Comparison of ENCODE assay signal across 8 mouse cellular contexts in the genomic region with DNA sequence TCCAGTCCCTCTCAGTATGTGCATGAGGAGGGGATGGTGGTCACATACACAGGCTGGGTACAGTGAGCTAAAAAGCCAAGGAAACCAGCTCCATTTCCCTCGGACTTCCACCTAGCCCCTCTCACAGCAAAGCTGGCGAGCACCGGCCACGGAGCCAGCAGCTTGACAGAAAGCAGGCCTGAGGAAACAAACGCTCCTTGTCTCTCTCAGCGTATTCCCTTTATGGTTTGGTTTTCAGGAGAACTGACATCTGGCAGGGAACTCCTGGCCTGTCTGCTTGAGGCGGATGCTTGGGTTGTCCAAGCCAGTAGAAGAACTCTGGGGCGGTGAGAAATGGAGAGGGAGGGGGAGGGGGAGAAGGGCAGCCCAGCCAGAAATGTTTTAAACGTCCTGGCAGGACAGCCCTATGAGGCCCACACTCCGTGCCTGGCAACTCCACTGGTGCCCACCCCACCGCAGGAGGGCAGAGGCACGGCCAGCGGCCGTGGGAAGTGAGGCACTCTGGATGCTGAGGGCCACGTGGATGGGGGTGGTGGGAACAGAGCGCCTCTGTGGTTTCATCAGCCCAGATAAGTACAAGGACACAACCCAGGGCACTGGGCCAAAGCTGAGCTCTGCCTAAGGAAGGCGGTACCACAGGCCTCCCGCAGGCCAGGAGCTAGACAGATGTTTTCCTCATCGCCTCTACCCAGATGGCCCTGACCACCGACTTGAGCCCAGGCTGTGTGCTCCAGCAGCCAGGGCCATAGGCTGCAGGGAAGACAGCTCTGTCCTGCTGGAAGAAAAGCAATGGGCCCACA. TPM values are rescaled to one million over a fixed set of nuclear protein-coding genes. Genes with fewer than 3 reads are reported as not detected.
DNase-seq lines count a peak whose midpoint lies in the region; ATAC-seq and TF ChIP-seq lines count a peak whose summit lies in the region.

No protein-coding gene starts in this region.

- no peaks in the 10 kb centered on the region for H3K9me3 ChIP-seq in hindbrain, postnatal 0 days (ENCODE audit: low read length)

- TF ChIP-seq POLR2A in cortical plate, adult 2 months (IDR thresholded peaks at IDR 0.05; ENCODE audit: extremely low read depth, insufficient read depth, low read length) = no peak

- TF ChIP-seq CTCF in Patski (IDR thresholded peaks at IDR 0.05) = no peak
- no peak for TF ChIP-seq CTCF in cortical plate, adult 2 months (IDR thresholded peaks at IDR 0.05; ENCODE audit: extremely low read depth, insufficient read depth, low read length)
- TF ChIP-seq CTCF in hindbrain, postnatal 0 days (IDR thresholded peaks at IDR 0.05; ENCODE audit: low read depth) = no peak; the same call in 1 of the 2 replicates
- no peak; the same call in 1 of the 2 replicates for TF ChIP-seq CTCF in left cerebral cortex, adult 2 months (IDR thresholded peaks at IDR 0.05)

- 27% methylated on average over 20 of the region's 20 CpGs for WGBS in hindbrain, postnatal 0 days

- in situ Hi-C loops in Patski (cut with MboI; ENCODE audit: low pct_unique_long_range_greater_than_20kb) = no loop called here

- intact Hi-C loops in left cerebral cortex, adult 2 months (cut with DNase I) = no loop called here

- H3K4me2 ChIP-seq in hindbrain, postnatal 0 days (ENCODE audit: low read depth, low read length) = no peak overlapping the region

- H3K4me1 ChIP-seq in cortical plate, adult 2 months (ENCODE audit: control insufficient read depth, insufficient read depth, low read length) = peaks cover 6% of the 10 kb centered on the region; the same call in 1 of the 2 replicates
- peaks cover 16% of the 10 kb centered on the region; the same call in 1 of the 2 replicates for H3K4me1 ChIP-seq in hindbrain, postnatal 0 days (ENCODE audit: insufficient read depth, low read length)

- H3K9ac ChIP-seq in hindbrain, postnatal 0 days (replicated peaks; ENCODE audit: low read length) = no peak overlapping the region

- H3K36me3 ChIP-seq in hindbrain, postnatal 0 days (ENCODE audit: insufficient read depth, low read length) = no peaks in the 10 kb centered on the region

- no peak for DNase-seq in Patski (ENCODE audit: low read depth, low spot score)
- DNase-seq in gastrocnemius, postnatal 10 days = peak; percentile 95
- DNase-seq in hindbrain, postnatal 0 days (ENCODE audit: low spot score) = peak; percentile 87
- peak; percentile 69 to 82 for DNase-seq in left cerebral cortex, adult 2 months (ENCODE audit: extremely low spot score in 1 of 2, low spot score in 2 of 2)
- peak; percentile 93 for DNase-seq in lung, postnatal 36 days
- DNase-seq in right cerebral cortex, postnatal 25 days = peak; percentile 77
- DNase-seq in urinary bladder, postnatal 25 days (ENCODE audit: low spot score) = peak; percentile 81

- no peaks in the 10 kb centered on the region for H3K27me3 ChIP-seq in Patski
- no peaks in the 10 kb centered on the region for H3K27me3 ChIP-seq in hindbrain, postnatal 0 days (ENCODE audit: insufficient read depth, low read length)

- POLR2A ChIA-PET in Patski (lab: Charles Lee) = no interaction called here

- H3K4me3 ChIP-seq in cortical plate, adult 2 months (ENCODE audit: insufficient read depth, low read length) = no peak overlapping the region
- H3K4me3 ChIP-seq in hindbrain, postnatal 0 days (ENCODE audit: low read length) = no peak overlapping the region
- H3K4me3 ChIP-seq in left cerebral cortex, adult 2 months = no peak overlapping the region

- ATAC-seq in Patski = peak; percentile 41
- peak; percentile 93 for ATAC-seq in hindbrain, postnatal 0 days

- CTCF ChIA-PET in Patski (lab: Charles Lee) = interaction anchor here (1.0 kb wide), 1 partner anchor 13 kb away, joined by 3 read pairs; no protein-coding TSS in a partner anchor

- H3K27ac ChIP-seq in cortical plate, adult 2 months (ENCODE audit: insufficient read depth, low read length) = peak overlapping the region; percentile 98
- peak overlapping the region; percentile 77 for H3K27ac ChIP-seq in hindbrain, postnatal 0 days
- peak overlapping the region; percentile 79 for H3K27ac ChIP-seq in left cerebral cortex, adult 2 months

RNA-seq across cellular contexts. Expression of gene Ppcdc, which starts 19.4 kb away (rescaled TPM):
- polyA plus RNA-seq in Patski (2021) = 35.2 TPM
- polyA plus RNA-seq in cortical plate, adult 2 months (2012; rRNA removed) = 22.2 and 22.9 TPM in 2 replicates
- total RNA-seq in gastrocnemius, postnatal 10 days (2021) = 1 to 10 TPM; 7.7 to 8.8 TPM
- 16.6 and 25.8 TPM in 2 replicates for total RNA-seq in hindbrain, postnatal 0 days (2014; rRNA removed)
- 16.5 and 19.3 TPM in 2 replicates for polyA plus RNA-seq in hindbrain, postnatal 0 days (2015; fragmentation: Nextera tagmentation; extraction: Ambion mirVana)
- total RNA-seq in left cerebral cortex, adult 2 months (2021) = 10 to 100 TPM; 16.3 to 16.8 TPM

RNA-seq across cellular contexts. Expression of gene Scamp5, which starts 47.3 kb away (rescaled TPM):
- 73.0 TPM for polyA plus RNA-seq in Patski (2021)
- 376 and 379 TPM in 2 replicates for polyA plus RNA-seq in cortical plate, adult 2 months (2012; rRNA removed)
- 1 to 10 TPM; 6.8 to 8.3 TPM for total RNA-seq in gastrocnemius, postnatal 10 days (2021)
- total RNA-seq in hindbrain, postnatal 0 days (2014; rRNA removed) = 366 and 375 TPM in 2 replicates
- 154 and 163 TPM in 2 replicates for polyA plus RNA-seq in hindbrain, postnatal 0 days (2015; fragmentation: Nextera tagmentation; extraction: Ambion mirVana)
- 100 to 1,000 TPM; 379 TPM for total RNA-seq in left cerebral cortex, adult 2 months (2021)

Comparison
In these comparisons a context has a peak if more than half of its experiments do, and no peak if none do; other contexts are left out.
1. RNA of gene Scamp5, which starts 47.3 kb away (total RNA-seq): 379 TPM in left cerebral cortex, adult 2 months and 366 to 375 TPM in hindbrain, postnatal 0 days; 6.8 to 8.3 TPM in gastrocnemius, postnatal 10 days; every median in the first group is over 10 times any median in the second.
2. Peak in every context shown above with its lines, with median percentiles within 50 percentile points of each other: H3K27ac ChIP-seq.